13 mouse cellular contexts compared by ENCODE assay signal in genomic region chr2:173353435-173354241, GRCm38 (mm10).
DNase-seq lines count a peak whose midpoint lies in the region; ATAC-seq and TF ChIP-seq lines count a peak whose summit lies in the region.
"Had no signal": no experiment of that assay in that cellular context is flagged by ENCODE, and none has a peak within 500 bp of the region (broad histone marks: within the 10 kb centered on the region; RNA-seq: fewer than 3 reads in every experiment).

No protein-coding gene starts in this region.

- ATAC-seq in intestine, embryonic 14.5 days (replicated peaks; ENCODE audit: low FRiP score, low TSS enrichment, low read depth), result no peak
- ATAC-seq in intestine, postnatal 0 days, result no peak
- no peak for ATAC-seq in limb, embryonic 11.5 days (ENCODE audit: insufficient number of reproducible peaks, low FRiP score, low TSS enrichment, low read depth)
- ATAC-seq in erythroblast, adult 5-6 weeks (replicated peaks; ENCODE audit: low FRiP score, poor library complexity, severe bottlenecking), result no peak
- ATAC-seq: midbrain, embryonic 16.5 days had no signal

- no peaks in the 10 kb centered on the region for H3K9me3 ChIP-seq in intestine, embryonic 14.5 days (ENCODE audit: control insufficient read depth, low read length)
- H3K9me3 ChIP-seq in intestine, postnatal 0 days (ENCODE audit: control insufficient read depth), result no peaks in the 10 kb centered on the region
- no peaks in the 10 kb centered on the region for H3K9me3 ChIP-seq in limb, embryonic 11.5 days (ENCODE audit: control insufficient read depth, low read length)
- H3K9me3 ChIP-seq: liver, embryonic 13.5 days had no signal

- H3K9ac ChIP-seq in intestine, embryonic 14.5 days (ENCODE audit: low read length), result no peak overlapping the region
- H3K9ac ChIP-seq in intestine, postnatal 0 days (ENCODE audit: low read depth, low read length), result no peak overlapping the region
- H3K9ac ChIP-seq in limb, embryonic 11.5 days (ENCODE audit: low read length), result no peak overlapping the region
- H3K9ac ChIP-seq: liver, embryonic 13.5 days had no signal

- H3K27ac ChIP-seq in intestine, embryonic 14.5 days (ENCODE audit: low read depth), result peak overlapping the region; percentile 85; the same call in 1 of the 2 replicates
- no peak overlapping the region for H3K27ac ChIP-seq in intestine, postnatal 0 days (ENCODE audit: low read depth, low read length)
- peak overlapping the region; percentile 29; the same call in 1 of the 2 replicates for H3K27ac ChIP-seq in brown adipose tissue, adult 24 weeks (replicated peaks; ENCODE audit: low read depth, low read length)
- peak overlapping the region; percentile 84; the same call in 1 of the 2 replicates for H3K27ac ChIP-seq in limb, embryonic 11.5 days (replicated peaks; ENCODE audit: low read depth, low read length)
- H3K27ac ChIP-seq: liver, embryonic 13.5 days had no signal

- no peak for TF ChIP-seq CTCF in intestine, postnatal 0 days (IDR thresholded peaks at IDR 0.05; ENCODE audit: low read depth)

- intact Hi-C loops in left cerebral cortex, postnatal 10 days (cut with DNase I), result loop anchor here (10.0 kb wide), 1 partner anchor 191 kb away; no protein-coding TSS in a partner anchor

- no peaks in the 10 kb centered on the region for H3K36me3 ChIP-seq in intestine, embryonic 14.5 days (ENCODE audit: control insufficient read depth, insufficient read depth, low read length)
- no peaks in the 10 kb centered on the region for H3K36me3 ChIP-seq in intestine, postnatal 0 days (ENCODE audit: control insufficient read depth, insufficient read depth)
- H3K36me3 ChIP-seq in limb, embryonic 11.5 days (ENCODE audit: control insufficient read depth, insufficient read depth, low read length), result no peaks in the 10 kb centered on the region
- H3K36me3 ChIP-seq: liver, embryonic 13.5 days had no signal

- H3K4me2 ChIP-seq in intestine, embryonic 14.5 days (ENCODE audit: low read length), result no peak overlapping the region
- no peak overlapping the region for H3K4me2 ChIP-seq in intestine, postnatal 0 days (replicated peaks; ENCODE audit: low read depth)
- no peak overlapping the region for H3K4me2 ChIP-seq in limb, embryonic 11.5 days (ENCODE audit: low read depth, severe bottlenecking)
- H3K4me2 ChIP-seq: liver, embryonic 13.5 days had no signal

- H3K4me1 ChIP-seq in intestine, embryonic 14.5 days (replicated peaks; ENCODE audit: control insufficient read depth, insufficient read depth, low read length), result peaks cover 24% of the 10 kb centered on the region
- H3K4me1 ChIP-seq in intestine, postnatal 0 days (replicated peaks; ENCODE audit: control insufficient read depth, insufficient read depth, low read length), result no peaks in the 10 kb centered on the region
- H3K4me1 ChIP-seq in brown adipose tissue, adult 24 weeks (ENCODE audit: control insufficient read depth, insufficient read depth, insufficient read length, low read length), result peaks cover 22% of the 10 kb centered on the region
- peaks cover 17% of the 10 kb centered on the region for H3K4me1 ChIP-seq in limb, embryonic 11.5 days (ENCODE audit: control insufficient read depth, insufficient read depth, low read length)

- no peak for DNase-seq in intestine, embryonic 14.5 days (ENCODE audit: low spot score)
- peak; percentile 69 for DNase-seq in 3T3-L1 (ENCODE audit: low read depth, low spot score)
- DNase-seq in limb, embryonic 11.5 days (ENCODE audit: low spot score), result no peak
- DNase-seq in left cerebral cortex, postnatal 10 days (ENCODE audit: extremely low spot score in 1 of 2, low spot score in 2 of 2), result no peak
- DNase-seq: adrenal gland, adult 8-10 months; cerebellum, adult 18-20 months; kidney, postnatal 4 days; liver, embryonic 13.5 days; thymus, adult 2 months had no signal

- no peaks in the 10 kb centered on the region for H3K27me3 ChIP-seq in intestine, embryonic 14.5 days (replicated peaks; ENCODE audit: control insufficient read depth, insufficient read depth, low read length)
- no peaks in the 10 kb centered on the region for H3K27me3 ChIP-seq in intestine, postnatal 0 days (replicated peaks; ENCODE audit: control insufficient read depth, insufficient read depth, low read length)
- H3K27me3 ChIP-seq in limb, embryonic 11.5 days (ENCODE audit: control insufficient read depth, insufficient read depth, low read length), result no peaks in the 10 kb centered on the region
- H3K27me3 ChIP-seq: liver, embryonic 13.5 days had no signal

- no peak overlapping the region for H3K4me3 ChIP-seq in intestine, embryonic 14.5 days (ENCODE audit: low read depth, low read length)
- H3K4me3 ChIP-seq in intestine, postnatal 0 days (ENCODE audit: low read depth, low read length), result no peak overlapping the region
- H3K4me3 ChIP-seq in brown adipose tissue, adult 24 weeks (ENCODE audit: insufficient read depth, low read depth, low read length), result no peak overlapping the region
- no peak overlapping the region for H3K4me3 ChIP-seq in limb, embryonic 11.5 days (ENCODE audit: low read depth, low read length)
- H3K4me3 ChIP-seq: liver, embryonic 13.5 days had no signal

- 76% methylated on average over 16 of the region's 16 CpGs for WGBS in intestine, embryonic 14.5 days
- 77% methylated on average over 16 of the region's 16 CpGs for WGBS in intestine, postnatal 0 days
- WGBS in limb, embryonic 11.5 days, result 73% methylated on average over 16 of the region's 16 CpGs
